Mouse (Mus musculus) MEL (cell line): ENCODE measurements around the gene Syn2. TPM values are rescaled to one million over a fixed set of nuclear protein-coding genes. Genes with fewer than 3 reads are reported as not detected.

Experiments used
- DNase-seq: peaks from one replicate; pipeline ENCODE4 v3.0.0; 2011; ENCODE audit warnings: low read depth, low spot score
- H3K27ac ChIP-seq: 2 replicates; pipeline ENCODE4 v1.5.1; 2012; ENCODE audit warnings: low read depth, mild to moderate bottlenecking, control low read depth, low read length, moderate library complexity; ENCODE audit not compliant: control insufficient read depth
- H3K27me3 ChIP-seq, 2 experiments: fragments of 150-350 bp in 1 of 2; sonication (generic) in 1 of 2; 2 replicates each; pipeline ENCODE4 v1.6.1; 2012; ENCODE audit warnings: low read length in 2 of 2, mild to moderate bottlenecking in 2 of 2, improper control_type of control experiment in 1 of 2, moderate library complexity in 1 of 2; ENCODE audit not compliant: insufficient read depth in 2 of 2, control insufficient read depth in 1 of 2
- H3K36me3 ChIP-seq, 2 experiments: 2 replicates each; pipeline ENCODE4 v1.6.1; 2012 to 2014; ENCODE audit warnings: low read length in 2 of 2, improper control_type of control experiment in 1 of 2, inconsistent platforms in 1 of 2, mild to moderate bottlenecking in 1 of 2; ENCODE audit not compliant: insufficient read depth in 2 of 2, control insufficient read depth in 1 of 2
- H3K4me1 ChIP-seq, 2 experiments: fragments of 150-350 bp in 1 of 2; sonication (generic) in 1 of 2; 2 replicates each; pipeline ENCODE4 v1.6.1; 2012; ENCODE audit warnings: low read length in 2 of 2, improper control_type of control experiment in 1 of 2, mild to moderate bottlenecking in 1 of 2; ENCODE audit not compliant: insufficient read depth in 2 of 2, control insufficient read depth in 1 of 2
- H3K4me3 ChIP-seq, 2 experiments: fragments of 150-350 bp in 1 of 2; sonication (generic) in 1 of 2; 2 replicates each; pipeline ENCODE4 v1.5.1; 2012; ENCODE audit warnings: low read depth in 2 of 2, low read length in 2 of 2, mild to moderate bottlenecking in 2 of 2, moderate library complexity in 2 of 2, control low read depth in 1 of 2, improper control_type of control experiment in 1 of 2; ENCODE audit not compliant: control insufficient read depth in 1 of 2, insufficient read depth in 1 of 2
- H3K79me2 ChIP-seq: 2 replicates; pipeline ENCODE4 v1.6.1; 2012; ENCODE audit warnings: mild to moderate bottlenecking, low read length, moderate library complexity; ENCODE audit not compliant: control insufficient read depth, poor library complexity, insufficient read depth
- H3K9ac ChIP-seq: 2 replicates; pipeline ENCODE4 v1.6.1; 2012; ENCODE audit warnings: low read depth, mild to moderate bottlenecking, control low read depth, low read length, moderate library complexity; ENCODE audit not compliant: control insufficient read depth, poor library complexity, severe bottlenecking
- H3K9me3 ChIP-seq: fragments of 150-350 bp; sonication (generic); replicated peaks from 2 replicates; pipeline ENCODE4 v1.6.1; 2012; ENCODE audit warnings: mild to moderate bottlenecking, low read length, improper control_type of control experiment, moderate library complexity; ENCODE audit not compliant: insufficient read depth
- E2F4 ChIP-seq: IDR thresholded peaks from 2 replicates; pipeline ENCODE4 v1.6.1; 2011; ENCODE audit warnings: low read depth, low read length, improper control_type of control experiment, borderline replicate concordance
- ELF1 ChIP-seq: IDR thresholded peaks from 2 replicates; pipeline ENCODE4 v1.6.1; 2014; ENCODE audit warnings: low read depth, mild to moderate bottlenecking, inconsistent platforms, low read length, improper control_type of control experiment, moderate library complexity
- EP300 ChIP-seq, 2 experiments: IDR thresholded peaks; 2 replicates each; pipeline ENCODE4 v1.6.1; 2011; ENCODE audit warnings: improper control_type of control experiment in 2 of 2, low read length in 2 of 2, low read depth in 1 of 2, mild to moderate bottlenecking in 1 of 2
- ETS1 ChIP-seq: IDR thresholded peaks from 2 replicates; pipeline ENCODE4 v1.6.1; 2012; ENCODE audit warnings: low read depth, mild to moderate bottlenecking, inconsistent platforms, low read length, improper control_type of control experiment, moderate library complexity
- GABPA ChIP-seq: IDR thresholded peaks from 2 replicates; pipeline ENCODE4 v1.6.1; 2012; ENCODE audit warnings: low read depth, mild to moderate bottlenecking, inconsistent platforms, low read length, improper control_type of control experiment, moderate library complexity
- KAT2A ChIP-seq: conservative IDR thresholded peaks from 2 replicates; pipeline ENCODE4 v1.6.1; 2012; ENCODE audit warnings: low read depth, low read length, improper control_type of control experiment, inconsistent platforms
- MAFK ChIP-seq: IDR thresholded peaks from 2 replicates; pipeline ENCODE4 v1.6.1; 2011; ENCODE audit warnings: low read depth, mild to moderate bottlenecking, low read length, improper control_type of control experiment, borderline replicate concordance
- MAZ ChIP-seq: IDR thresholded peaks from 2 replicates; pipeline ENCODE4 v1.6.1; 2012; ENCODE audit warnings: low read depth, mild to moderate bottlenecking, inconsistent platforms, low read length, improper control_type of control experiment
- MYB ChIP-seq: IDR thresholded peaks from 2 replicates; pipeline ENCODE4 v1.6.1; 2011; ENCODE audit warnings: mild to moderate bottlenecking, low read depth, low read length, improper control_type of control experiment
- NRF1 ChIP-seq: IDR thresholded peaks from 2 replicates; pipeline ENCODE4 v1.6.1; 2014; ENCODE audit warnings: low read depth, mild to moderate bottlenecking, inconsistent platforms, low read length, improper control_type of control experiment, moderate library complexity; ENCODE audit not compliant: poor library complexity, insufficient read depth, severe bottlenecking
- POLR2AphosphoS2 ChIP-seq: IDR thresholded peaks from 2 replicates; pipeline ENCODE4 v1.6.1; 2011; ENCODE audit warnings: low read length, improper control_type of control experiment
- POLR2AphosphoS5 ChIP-seq: IDR thresholded peaks from 2 replicates; pipeline ENCODE4 v1.6.1; 2012; ENCODE audit warnings: low read depth, borderline replicate concordance, mild to moderate bottlenecking, inconsistent platforms, low read length, moderate library complexity, mixed read lengths
- RAD21 ChIP-seq: IDR thresholded peaks from 2 replicates; pipeline ENCODE4 v1.6.1; 2011; ENCODE audit warnings: mild to moderate bottlenecking, low read depth, low read length, improper control_type of control experiment
- TAL1 ChIP-seq: IDR thresholded peaks from 2 replicates; pipeline ENCODE4 v1.6.1; 2012; ENCODE audit warnings: mild to moderate bottlenecking, inconsistent platforms, low read length, moderate library complexity, mixed read lengths
- TBP ChIP-seq: IDR thresholded peaks from 2 replicates; pipeline ENCODE4 v1.8.0; 2011; ENCODE audit warnings: low read depth, low read length, improper control_type of control experiment
- TCF12 ChIP-seq: IDR thresholded peaks from 2 replicates; pipeline ENCODE4 v1.6.1; 2014; ENCODE audit warnings: low read depth, mild to moderate bottlenecking, inconsistent platforms, low read length, improper control_type of control experiment, moderate library complexity
- UBTF ChIP-seq: IDR thresholded peaks from 2 replicates; pipeline ENCODE4 v1.6.1; 2012; ENCODE audit warnings: low read depth, mild to moderate bottlenecking, inconsistent platforms, low read length, improper control_type of control experiment, moderate library complexity, borderline replicate concordance; ENCODE audit not compliant: insufficient read depth
- USF2 ChIP-seq, 2 experiments: IDR thresholded peaks; 2 replicates each; pipeline ENCODE4 v1.6.1; 2011 to 2012; ENCODE audit warnings: improper control_type of control experiment in 2 of 2, low read length in 2 of 2, borderline replicate concordance in 1 of 2, inconsistent platforms in 1 of 2, low read depth in 1 of 2, mild to moderate bottlenecking in 1 of 2; ENCODE audit not compliant: insufficient read depth in 1 of 2
- ZKSCAN1 ChIP-seq: IDR thresholded peaks from 2 replicates; pipeline ENCODE4 v1.6.1; 2012; ENCODE audit warnings: low read depth, mild to moderate bottlenecking, inconsistent platforms, low read length, improper control_type of control experiment, moderate library complexity
- ZMIZ1 ChIP-seq: IDR thresholded peaks from 2 replicates; pipeline ENCODE4 v1.6.1; 2012; ENCODE audit warnings: low read depth, mild to moderate bottlenecking, inconsistent platforms, low read length, improper control_type of control experiment, moderate library complexity
- ZNF384 ChIP-seq: IDR thresholded peaks from 2 replicates; pipeline ENCODE4 v1.6.1; 2012; ENCODE audit warnings: low read depth, mild to moderate bottlenecking, inconsistent platforms, low read length, improper control_type of control experiment
- polyA plus RNA-seq, 2 experiments: library from polyadenylated mRNA; stranded (reverse) in 1 of 2; unstranded in 1 of 2; fragments of >175 nt in 1 of 2; fragments of >200 nt in 1 of 2; gene quantifications; 2 replicates each; pipeline versions ENCODE4 v1.2.1 to v1.2.4; 2012; ENCODE audit warnings: low replicate concordance in 2 of 2, low read depth in 1 of 2; ENCODE audit not compliant: insufficient read length in 2 of 2, insufficient read depth in 1 of 2, missing spikeins in 1 of 2
- total RNA-seq: library from RNA; depleted of rRNA; stranded (reverse); fragments of 300-350 nt; gene quantifications from 2 replicates; pipeline ENCODE4 v1.2.3, GENCODE M21; 2012

Syn2 gene
- total and polyA plus RNA-seq, 3 experiments, result not detected

DNA sequence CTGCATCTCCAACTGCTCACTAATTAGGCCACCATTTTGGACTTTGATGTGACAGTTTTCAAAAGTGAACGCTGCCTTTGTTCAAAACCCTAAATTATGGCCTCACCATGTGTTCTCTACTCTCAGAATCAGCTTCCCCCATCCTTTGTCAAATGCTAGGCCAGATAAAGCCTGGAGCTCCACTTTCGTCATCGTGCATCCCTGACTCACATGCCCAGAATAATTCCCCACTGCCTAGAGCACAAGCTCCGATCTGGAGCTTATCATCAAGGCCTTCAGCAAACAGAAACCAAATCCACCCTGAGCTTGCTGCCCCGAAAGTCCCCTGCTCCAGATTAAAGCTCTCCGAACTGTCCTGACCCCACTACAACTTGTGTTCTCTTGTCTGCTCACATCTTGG, 157.9 kb downstream of the Syn2 start:
- no peak overlapping the region for H3K9ac ChIP-seq
- no peaks in the 10 kb centered on the region for H3K4me1 ChIP-seq
- H3K4me3 ChIP-seq, result no peak overlapping the region
- no peak for DNase-seq
- no peaks in the 10 kb centered on the region for H3K9me3 ChIP-seq
- H3K27me3 ChIP-seq, result no peaks in the 10 kb centered on the region; a peak in 2 of 4 replicates
- H3K36me3 ChIP-seq, result no peaks in the 10 kb centered on the region
- TF ChIP-seq UBTF (no peak), E2F4 (no peak), POLR2AphosphoS2 (no peak), EP300 (IDR thresholded peaks at IDR 0.05; ENCODE audit: low read depth in 1 of 2, low read length in 2 of 2) (no peak), USF2 (IDR thresholded peaks at IDR 0.05; ENCODE audit: borderline replicate concordance in 1 of 2, insufficient read depth in 1 of 2, low read depth in 1 of 2, low read length in 2 of 2) (no peak), ZMIZ1 (no peak), MAZ (no peak), RAD21 (no peak), NRF1 (no peak), MYB (no peak), TAL1 (no peak), ZKSCAN1 (no peak), ETS1 (no peak), TCF12 (no peak), TBP (no peak), ELF1 (no peak), MAFK (no peak), KAT2A (no peak), GABPA (no peak), ZNF384 (no peak)
- H3K79me2 ChIP-seq, result no peaks in the 10 kb centered on the region
- no peak overlapping the region for H3K27ac ChIP-seq

DNA sequence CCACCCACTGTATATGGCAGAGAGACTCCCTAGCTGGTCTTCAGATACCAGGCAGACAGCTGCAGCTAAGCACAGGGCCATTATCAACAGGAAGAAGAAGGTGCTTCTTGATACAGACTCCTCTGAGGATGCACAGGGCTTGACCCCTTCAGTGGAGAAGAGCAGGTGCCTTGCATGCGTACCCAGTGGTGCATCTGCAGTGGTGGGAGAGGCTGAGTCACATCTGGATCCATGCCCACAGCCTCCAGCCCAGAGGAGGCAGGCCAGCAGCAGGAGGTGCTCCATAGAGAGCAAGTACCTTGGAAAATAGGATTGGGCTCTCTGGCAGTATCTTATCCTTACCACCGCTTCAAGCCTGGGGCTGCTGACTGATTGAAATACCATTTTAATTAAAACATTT, 159.2 kb downstream of the Syn2 start:
- TF ChIP-seq POLR2AphosphoS5, result no peak
- no peaks in the 10 kb centered on the region for H3K4me1 ChIP-seq
- no peaks in the 10 kb centered on the region; a peak in 2 of 4 replicates for H3K27me3 ChIP-seq
- H3K79me2 ChIP-seq, result no peaks in the 10 kb centered on the region
- no peak overlapping the region for H3K4me3 ChIP-seq
- no peaks in the 10 kb centered on the region for H3K9me3 ChIP-seq
- no peak for DNase-seq
- no peak overlapping the region for H3K27ac ChIP-seq
- H3K36me3 ChIP-seq, result no peaks in the 10 kb centered on the region
- no peak overlapping the region for H3K9ac ChIP-seq
